Mouse (Mus musculus): ENCODE data around the gene Efna2. TPM values are rescaled to one million over a fixed set of nuclear protein-coding genes. Genes with fewer than 3 reads are reported as not detected.

The Efna2 gene
- polyA plus RNA-seq, 1 experiment from 2014 or later, result 14.5 TPM

- H3K36me3 ChIP-seq (ENCODE audit: control insufficient read depth, insufficient read depth, low read length), result peaks cover 54% of the 10 kb centered on the region
- 0 out of 2 replicates have a peak, but pooled peaks cover 5% of the 10 kb centered on the region for H3K27me3 ChIP-seq (replicated peaks; ENCODE audit: control insufficient read depth, insufficient read depth, low read length)
- no peak overlapping the region for H3K9ac ChIP-seq (ENCODE audit: low read length)
- ATAC-seq, result no peak
- H3K4me2 ChIP-seq (ENCODE audit: low read length), result no peak overlapping the region
- H3K4me3 ChIP-seq (ENCODE audit: low read depth, low read length), result no peak overlapping the region
- WGBS, result 83% methylated on average over 1 of the region's 1 CpGs
- no peak overlapping the region for H3K27ac ChIP-seq (ENCODE audit: low read depth, low read length)
- DNase-seq (ENCODE audit: low spot score), result no peak
- peaks cover 16% of the 10 kb centered on the region for H3K4me1 ChIP-seq (ENCODE audit: control insufficient read depth, insufficient read depth, low read length)
- no peaks in the 10 kb centered on the region for H3K9me3 ChIP-seq (replicated peaks; ENCODE audit: control insufficient read depth, low read length)
Observed at GRCm38 (mm10) chr10:80135641-80136040, 43.6 kb upstream of the Efna2 start.

DNA sequence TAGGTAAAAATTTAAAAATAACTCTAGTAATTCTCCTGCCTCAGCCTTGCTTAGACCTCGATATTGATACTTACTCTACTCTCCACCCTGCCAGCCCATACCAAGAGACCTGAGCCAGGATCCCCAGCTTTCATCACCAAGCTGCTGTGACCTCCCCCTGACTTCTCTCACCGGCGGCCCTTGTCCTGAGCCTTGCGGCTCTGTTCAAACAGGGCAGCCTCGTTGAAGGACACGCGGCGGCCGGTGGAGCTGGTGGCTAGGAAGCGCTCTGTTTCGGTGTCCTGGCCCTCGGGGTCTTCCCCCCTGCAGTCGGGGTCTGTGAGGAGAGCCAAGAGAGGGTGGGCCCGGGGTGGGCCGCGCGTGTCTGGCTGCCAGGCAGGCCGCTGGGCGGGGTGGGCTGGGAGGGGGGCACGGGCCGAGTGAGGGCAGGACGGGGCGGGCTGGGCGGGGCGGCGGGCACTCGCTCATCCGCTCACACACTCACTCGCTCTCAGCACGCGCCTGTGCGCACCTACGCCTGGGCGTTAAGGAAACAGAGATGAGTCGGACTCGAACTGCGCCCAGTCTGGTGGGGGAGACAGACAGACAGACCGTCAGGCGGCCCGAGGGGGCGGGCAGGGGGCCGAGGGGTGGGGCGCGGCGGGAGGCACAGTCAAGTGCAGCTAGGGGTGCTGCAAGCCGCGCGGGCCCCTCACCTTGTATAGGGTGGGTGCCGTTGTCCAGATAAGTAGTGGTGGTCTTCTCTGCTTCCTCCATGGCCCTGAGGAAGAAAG lies 42.9 kb upstream of the Efna2 start:
- Histone ChIP-seq H3K4me1 (ENCODE audit: control insufficient read depth, insufficient read depth, low read length) (peaks cover 17% of the 10 kb centered on the region), H3K4me3 (ENCODE audit: low read depth, low read length) (peak overlapping the region; percentile 83), H3K36me3 (ENCODE audit: control insufficient read depth, insufficient read depth, low read length) (peaks cover 46% of the 10 kb centered on the region), H3K27me3 (replicated peaks; ENCODE audit: control insufficient read depth, insufficient read depth, low read length) (0 out of 2 replicates have a peak, but pooled peaks cover 5% of the 10 kb centered on the region), H3K9ac (ENCODE audit: low read length) (peak overlapping the region; percentile 93), H3K27ac (ENCODE audit: low read depth, low read length) (peak overlapping the region; percentile 33; the same call in 1 of the 2 replicates), H3K9me3 (replicated peaks; ENCODE audit: control insufficient read depth, low read length) (no peaks in the 10 kb centered on the region), H3K4me2 (ENCODE audit: low read length) (peak overlapping the region; percentile 95)
- no peak for ATAC-seq
- 18% methylated on average over 49 of the region's 49 CpGs for WGBS
- no peak for DNase-seq (ENCODE audit: low spot score)

GRCm38 (mm10) chr10:80136952-80137625 lies 42.2 kb upstream of the Efna2 start:
- Histone ChIP-seq H3K9me3 (replicated peaks; ENCODE audit: control insufficient read depth, low read length) (no peaks in the 10 kb centered on the region), H3K4me2 (ENCODE audit: low read length) (peak overlapping the region; percentile 95), H3K27me3 (replicated peaks; ENCODE audit: control insufficient read depth, insufficient read depth, low read length) (0 out of 2 replicates have a peak, but pooled peaks cover 5% of the 10 kb centered on the region), H3K4me1 (ENCODE audit: control insufficient read depth, insufficient read depth, low read length) (peaks cover 18% of the 10 kb centered on the region), H3K27ac (ENCODE audit: low read depth, low read length) (peak overlapping the region; percentile 93), H3K9ac (ENCODE audit: low read length) (peak overlapping the region; percentile 93), H3K4me3 (ENCODE audit: low read depth, low read length) (peak overlapping the region; percentile 83), H3K36me3 (ENCODE audit: control insufficient read depth, insufficient read depth, low read length) (peaks cover 39% of the 10 kb centered on the region)
- DNase-seq (ENCODE audit: low spot score) (peak; percentile 57), ATAC-seq (no peak)
- 3% methylated on average over 28 of the region's 29 CpGs for WGBS

- Histone ChIP-seq H3K4me1 (ENCODE audit: control insufficient read depth, insufficient read depth, low read length) (peaks cover 22% of the 10 kb centered on the region), H3K36me3 (ENCODE audit: control insufficient read depth, insufficient read depth, low read length) (peaks cover 31% of the 10 kb centered on the region), H3K9me3 (replicated peaks; ENCODE audit: control insufficient read depth, low read length) (no peaks in the 10 kb centered on the region), H3K27ac (ENCODE audit: low read depth, low read length) (peak overlapping the region; percentile 93), H3K27me3 (replicated peaks; ENCODE audit: control insufficient read depth, insufficient read depth, low read length) (0 out of 2 replicates have a peak, but pooled peaks cover 5% of the 10 kb centered on the region), H3K4me3 (ENCODE audit: low read depth, low read length) (peak overlapping the region; percentile 83), H3K4me2 (ENCODE audit: low read length) (peak overlapping the region; percentile 95), H3K9ac (ENCODE audit: low read length) (peak overlapping the region; percentile 93)
- ATAC-seq, result no peak
- peak; percentile 68 for DNase-seq (ENCODE audit: low spot score)
- WGBS, result 1% methylated on average over 29 of the region's 33 CpGs
Observed at GRCm38 (mm10) chr10:80137626-80138552, 41.4 kb upstream of the Efna2 start.

GRCm38 (mm10) chr10:80138553-80139438 lies 40.5 kb upstream of the Efna2 start, which contains the start of gene Atp5d:
TSS of gene Atp5d (plus strand) at chr10:80138632.
- Histone ChIP-seq H3K4me2 (ENCODE audit: low read length) (peak within 1 kb of the TSS; percentile 95), H3K9me3 (replicated peaks; ENCODE audit: control insufficient read depth, low read length) (no peaks in the 10 kb centered on the region), H3K9ac (ENCODE audit: low read length) (peak within 1 kb of the TSS; percentile 93), H3K4me1 (ENCODE audit: control insufficient read depth, insufficient read depth, low read length) (peaks cover 24% of the 10 kb centered on the region), H3K36me3 (ENCODE audit: control insufficient read depth, insufficient read depth, low read length) (peaks cover 27% of the 10 kb centered on the region), H3K4me3 (ENCODE audit: low read depth, low read length) (peak within 1 kb of the TSS; percentile 83), H3K27me3 (replicated peaks; ENCODE audit: control insufficient read depth, insufficient read depth, low read length) (0 out of 2 replicates have a peak, but pooled peaks cover 5% of the 10 kb centered on the region), H3K27ac (ENCODE audit: low read depth, low read length) (peak within 1 kb of the TSS; percentile 93)
- ATAC-seq (peak; percentile 5), DNase-seq (ENCODE audit: low spot score) (peak; percentile 77)
- under 1% methylated on average over 81 of the region's 94 CpGs for WGBS

GRCm38 (mm10) chr10:80139439-80139775 lies 39.9 kb upstream of the Efna2 start:
- H3K27ac ChIP-seq (ENCODE audit: low read depth, low read length), result peak overlapping the region; percentile 93; the same call in 1 of the 2 replicates
- H3K9me3 ChIP-seq (replicated peaks; ENCODE audit: control insufficient read depth, low read length), result no peaks in the 10 kb centered on the region
- WGBS, result 1% methylated on average over 10 of the region's 10 CpGs
- peak overlapping the region; percentile 95 for H3K4me2 ChIP-seq (ENCODE audit: low read length)
- peak overlapping the region; percentile 83 for H3K4me3 ChIP-seq (ENCODE audit: low read depth, low read length)
- peak overlapping the region; percentile 93 for H3K9ac ChIP-seq (ENCODE audit: low read length)
- H3K4me1 ChIP-seq (ENCODE audit: control insufficient read depth, insufficient read depth, low read length), result peaks cover 24% of the 10 kb centered on the region
- ATAC-seq (no peak), DNase-seq (ENCODE audit: low spot score) (no peak)
- H3K27me3 ChIP-seq (replicated peaks; ENCODE audit: control insufficient read depth, insufficient read depth, low read length), result 0 out of 2 replicates have a peak, but pooled peaks cover 5% of the 10 kb centered on the region
- peaks cover 27% of the 10 kb centered on the region for H3K36me3 ChIP-seq (ENCODE audit: control insufficient read depth, insufficient read depth, low read length)

DNA sequence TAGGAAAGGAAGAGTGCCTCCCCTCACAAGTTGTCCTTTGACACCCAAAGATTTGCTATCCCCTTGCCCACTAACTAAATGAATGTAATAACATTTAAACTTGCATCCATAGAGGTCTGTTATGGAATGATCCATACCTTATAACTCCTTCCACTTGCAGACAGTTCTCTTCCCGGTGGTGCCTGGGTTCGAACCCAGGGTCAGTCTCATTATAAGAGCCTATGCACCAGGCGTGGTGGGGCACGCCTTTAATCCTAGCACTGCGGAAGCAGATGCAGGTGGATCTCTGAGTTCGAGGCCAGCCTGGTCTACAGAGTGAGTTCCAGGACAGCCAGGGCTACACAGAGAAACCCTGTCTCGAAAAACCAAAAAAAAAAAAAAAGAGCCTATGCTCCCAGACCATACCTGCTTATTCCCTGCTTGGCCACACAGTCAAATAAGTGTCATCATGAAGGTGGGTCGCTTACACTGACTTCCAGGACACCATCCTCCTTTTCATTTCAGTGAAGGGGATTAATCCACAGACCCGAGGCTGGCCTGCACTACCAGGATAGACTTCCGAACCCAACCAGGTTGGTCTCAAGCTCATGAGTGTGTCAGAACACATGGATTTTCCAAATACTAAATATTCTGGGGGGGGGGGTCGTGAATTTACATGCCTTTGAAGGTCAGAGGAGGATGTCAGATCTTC lies 39.2 kb upstream of the Efna2 start:
- no peak overlapping the region for H3K27ac ChIP-seq (ENCODE audit: low read depth, low read length)
- no peak overlapping the region for H3K4me2 ChIP-seq (ENCODE audit: low read length)

More for the DNA sequence above, 39.2 kb upstream of the Efna2 start:
- no peak overlapping the region for H3K4me3 ChIP-seq (ENCODE audit: low read depth, low read length)
- H3K36me3 ChIP-seq (ENCODE audit: control insufficient read depth, insufficient read depth, low read length), result peaks cover 27% of the 10 kb centered on the region
- DNase-seq (ENCODE audit: low spot score) (no peak), ATAC-seq (no peak)
- no peaks in the 10 kb centered on the region for H3K9me3 ChIP-seq (replicated peaks; ENCODE audit: control insufficient read depth, low read length)
- peaks cover 24% of the 10 kb centered on the region for H3K4me1 ChIP-seq (ENCODE audit: control insufficient read depth, insufficient read depth, low read length)
- WGBS, result 73% methylated on average over 11 of the region's 11 CpGs
- H3K9ac ChIP-seq (ENCODE audit: low read length), result no peak overlapping the region
- 0 out of 2 replicates have a peak, but pooled peaks cover 5% of the 10 kb centered on the region for H3K27me3 ChIP-seq (replicated peaks; ENCODE audit: control insufficient read depth, insufficient read depth, low read length)

Measured in forebrain, embryonic 14.5 days (tissue).